Mouse (Mus musculus): ENCODE measurements at regions not wholly inside any gene's neighbourhood (a gene's known extent, or its start where the extent isn't known, plus 50 kb on each side); places are given as distances from the start of the nearest gene placed in this dataset.
"Not testable (repeated sequence)": the region's sequence is repeated elsewhere in the genome, so short reads cannot be mapped to it uniquely, and the experiment has no call there.

- DNase-seq (ENCODE audit: low spot score in 2 of 2): no peak
Observed at GRCm38 (mm10) chr11:91196351-91196750, 381.0 kb downstream of the Kif2b start.

- DNase-seq (ENCODE audit: low spot score in 2 of 2): not testable (repeated sequence)
Observed at GRCm38 (mm10) chr11:91167336-91167735, 410.0 kb downstream of the Kif2b start.

GRCm38 (mm10) chr11:91133753-91134270 is 443.5 kb downstream of the Kif2b start:
- peak in 1 of 2 experiments; percentile 7 for DNase-seq (ENCODE audit: low spot score in 2 of 2)

- no peak for DNase-seq (ENCODE audit: low spot score in 2 of 2)
Observed at GRCm38 (mm10) chr11:91132771-91133380, 444.5 kb downstream of the Kif2b start.

- no peak for DNase-seq (ENCODE audit: low spot score in 2 of 2)
Observed at GRCm38 (mm10) chr11:91131960-91132359, 443.8 kb upstream of the Tom1l1 start.

GRCm38 (mm10) chr11:91098186-91098585 is 410.0 kb upstream of the Tom1l1 start:
- DNase-seq (ENCODE audit: low spot score in 2 of 2): peak in 1 of 2 experiments; percentile 1

GRCm38 (mm10) chr11:91097552-91097951 is 409.4 kb upstream of the Tom1l1 start:
- no peak for DNase-seq (ENCODE audit: low spot score in 2 of 2)

- no peak for DNase-seq (ENCODE audit: low spot score in 2 of 2)
Observed at GRCm38 (mm10) chr11:91096000-91096652, 408.0 kb upstream of the Tom1l1 start.

- DNase-seq (ENCODE audit: low spot score in 2 of 2): no peak
Observed at GRCm38 (mm10) chr11:91065365-91065764, 377.2 kb upstream of the Tom1l1 start.

- no peak for DNase-seq (ENCODE audit: low spot score in 2 of 2)
Observed at GRCm38 (mm10) chr11:91056966-91057597, 368.9 kb upstream of the Tom1l1 start.

GRCm38 (mm10) chr11:91053321-91053720 is 365.2 kb upstream of the Tom1l1 start:
- no peak for DNase-seq (ENCODE audit: low spot score in 2 of 2)

- DNase-seq (ENCODE audit: low spot score in 2 of 2): no peak
Observed at GRCm38 (mm10) chr11:91051646-91052045, 363.5 kb upstream of the Tom1l1 start.

GRCm38 (mm10) chr11:91041486-91041885 is 353.3 kb upstream of the Tom1l1 start:
- no peak for DNase-seq (ENCODE audit: low spot score in 2 of 2)

Data from layer of hippocampus, adult 18-20 months (tissue).